Mouse (Mus musculus) CH12.LX (cell line): ENCODE measurements around the gene 1810062G17Rik. TPM values are rescaled to one million over a fixed set of nuclear protein-coding genes. Genes with fewer than 3 reads are reported as not detected.

Source experiments
- DNase-seq: peaks from one replicate; pipeline ENCODE4 v3.0.0-alpha.2; 2013; ENCODE audit errors: extremely low read depth
- H3K27ac ChIP-seq: 2 replicates; pipeline ENCODE4 v1.5.1; 2012; ENCODE audit warnings: low read depth, mild to moderate bottlenecking, control low read depth, moderate library complexity; ENCODE audit not compliant: insufficient read depth
- H3K27me3 ChIP-seq: replicated peaks from 2 replicates; pipeline ENCODE3; 2012; ENCODE audit warnings: inconsistent platforms
- H3K36me3 ChIP-seq, 2 experiments: replicated peaks in 1 of 2; 2 replicates each; pipeline versions ENCODE3 to v1.6.1; 2012; ENCODE audit warnings: inconsistent platforms in 1 of 2, low read length in 1 of 2, mild to moderate bottlenecking in 1 of 2, mixed read lengths in 1 of 2, moderate library complexity in 1 of 2; ENCODE audit not compliant: control insufficient read depth in 1 of 2, insufficient read depth in 1 of 2
- H3K4me1 ChIP-seq, 2 experiments: 2 replicates each; pipeline ENCODE4 v1.6.1; 2012; ENCODE audit warnings: inconsistent platforms in 1 of 2, moderate library complexity in 1 of 2; ENCODE audit not compliant: insufficient read depth in 2 of 2, control insufficient read depth in 1 of 2
- H3K4me2 ChIP-seq: 2 replicates; pipeline ENCODE4 v1.6.1; 2012; ENCODE audit warnings: low read depth, mild to moderate bottlenecking, control low read depth; ENCODE audit not compliant: poor library complexity, insufficient read depth, severe bottlenecking
- H3K4me3 ChIP-seq, 3 experiments: fragments of 150-350 bp in 1 of 3; sonication (generic) in 1 of 3; replicated peaks in 1 of 3; 2 replicates each; pipeline versions ENCODE3 to v1.5.1; 2011 to 2012; ENCODE audit warnings: low read depth in 2 of 3, low read length in 2 of 3, mild to moderate bottlenecking in 2 of 3, moderate library complexity in 2 of 3, control low read depth in 1 of 3, improper control_type of control experiment in 1 of 3, inconsistent platforms in 1 of 3, mixed read lengths in 1 of 3; ENCODE audit not compliant: poor library complexity in 1 of 3
- H3K79me2 ChIP-seq: replicated peaks from 2 replicates; pipeline ENCODE4 v1.6.1; 2012; ENCODE audit warnings: mild to moderate bottlenecking, moderate library complexity; ENCODE audit not compliant: control insufficient read depth, poor library complexity, insufficient read depth, severe bottlenecking; ENCODE audit errors: extremely low read depth
- H3K9ac ChIP-seq: 2 replicates; pipeline ENCODE4 v1.6.1; 2012; ENCODE audit warnings: low read depth, mild to moderate bottlenecking, control low read depth, moderate library complexity; ENCODE audit not compliant: insufficient read depth
- H3K9me3 ChIP-seq: replicated peaks from 2 replicates; pipeline ENCODE3; 2012; ENCODE audit warnings: low read length, inconsistent platforms, mixed read lengths
- CHD1 ChIP-seq: IDR thresholded peaks from 2 replicates; pipeline ENCODE4 v1.6.1; 2012; ENCODE audit warnings: low read depth, low read length, improper control_type of control experiment, inconsistent platforms
- CTCF ChIP-seq, 2 experiments: IDR thresholded peaks in 1 of 2; conservative IDR thresholded peaks in 1 of 2; 2 replicates each; pipeline ENCODE4 v1.5.1; 2011 to 2012; ENCODE audit warnings: low read depth in 2 of 2, low read length in 2 of 2, improper control_type of control experiment in 1 of 2, inconsistent platforms in 1 of 2, mild to moderate bottlenecking in 1 of 2, moderate library complexity in 1 of 2
- E2F4 ChIP-seq: IDR thresholded peaks from 2 replicates; pipeline ENCODE4 v1.6.1; 2011; ENCODE audit warnings: low read depth, low read length, improper control_type of control experiment; ENCODE audit not compliant: insufficient replicate concordance
- GABPA ChIP-seq: IDR thresholded peaks from 2 replicates; pipeline ENCODE4 v1.6.1; 2012; ENCODE audit warnings: low read depth, low read length, improper control_type of control experiment, inconsistent platforms; ENCODE audit not compliant: insufficient replicate concordance
- HCFC1 ChIP-seq: IDR thresholded peaks from 2 replicates; pipeline ENCODE4 v1.6.1; 2012; ENCODE audit warnings: low read depth, mild to moderate bottlenecking, inconsistent platforms, low read length, improper control_type of control experiment
- JUN ChIP-seq: IDR thresholded peaks from 2 replicates; pipeline ENCODE4 v1.6.1; 2011; ENCODE audit warnings: low read depth, mild to moderate bottlenecking, low read length, improper control_type of control experiment, moderate library complexity; ENCODE audit not compliant: insufficient read depth
- MAFK ChIP-seq: IDR thresholded peaks from 2 replicates; pipeline ENCODE4 v1.6.1; 2011; ENCODE audit warnings: low read length, improper control_type of control experiment; ENCODE audit not compliant: insufficient replicate concordance
- MEF2A ChIP-seq: IDR thresholded peaks from 2 replicates; pipeline ENCODE4 v1.6.1; 2014; ENCODE audit warnings: low read depth, mild to moderate bottlenecking, inconsistent platforms, low read length, improper control_type of control experiment, borderline replicate concordance
- MXI1 ChIP-seq: IDR thresholded peaks from 2 replicates; pipeline ENCODE4 v1.6.1; 2011; ENCODE audit warnings: mild to moderate bottlenecking, low read depth, low read length, improper control_type of control experiment
- NELFE ChIP-seq: IDR thresholded peaks from 2 replicates; pipeline ENCODE4 v1.6.1; 2011; ENCODE audit warnings: low read depth, low read length, improper control_type of control experiment
- NRF1 ChIP-seq: IDR thresholded peaks from 2 replicates; pipeline ENCODE4 v1.6.1; 2014; ENCODE audit warnings: low read depth, mild to moderate bottlenecking, inconsistent platforms, low read length, improper control_type of control experiment, moderate library complexity
- POLR2A ChIP-seq: IDR thresholded peaks from 2 replicates; pipeline ENCODE4 v1.6.1; 2011; ENCODE audit warnings: low read depth, mild to moderate bottlenecking, improper control_type of control experiment, low read length
- POLR2AphosphoS2 ChIP-seq: IDR thresholded peaks from 2 replicates; pipeline ENCODE4 v1.6.1; 2011; ENCODE audit warnings: low read depth, low read length, improper control_type of control experiment
- RCOR1 ChIP-seq: conservative IDR thresholded peaks from 2 replicates; pipeline ENCODE4 v1.6.1; 2012; ENCODE audit warnings: low read depth, mild to moderate bottlenecking, inconsistent platforms, low read length, improper control_type of control experiment
- SMC3 ChIP-seq: IDR thresholded peaks from 2 replicates; pipeline ENCODE4 v1.6.1; 2011; ENCODE audit warnings: low read depth, low read length, improper control_type of control experiment
- USF1 ChIP-seq: IDR thresholded peaks from 2 replicates; pipeline ENCODE4 v1.6.1; 2014; ENCODE audit warnings: low read depth, mild to moderate bottlenecking, inconsistent platforms, low read length, improper control_type of control experiment
- ZKSCAN1 ChIP-seq: IDR thresholded peaks from 2 replicates; pipeline ENCODE4 v1.6.1; 2012; ENCODE audit warnings: low read depth, inconsistent platforms, low read length, improper control_type of control experiment, borderline replicate concordance
- ZNF384 ChIP-seq: IDR thresholded peaks from 2 replicates; pipeline ENCODE4 v1.6.1; 2012; ENCODE audit warnings: low read depth, low read length, improper control_type of control experiment, inconsistent platforms
- dilution Hi-C: fragments of 300-500 bp; cut with MboI; formaldehyde crosslinking; loops from 2 replicates; pipeline ENCODE4 v1.14.3; 2020; ENCODE audit warnings: low sequenced_read_pairs; ENCODE audit not compliant: extremely low pct_unique_long_range_greater_than_20kb, extremely low pct_ligation_motif_present
- in situ Hi-C: fragments of 300-500 bp; cut with MboI; formaldehyde crosslinking; loops from 3 replicates; pipeline ENCODE4 v1.14.3; 2019; ENCODE audit warnings: low sequenced_read_pairs, low pct_ligation_motif_present, low pct_unique_long_range_greater_than_20kb, mixed read lengths
- polyA plus RNA-seq: library from polyadenylated mRNA; unstranded; fragments of >175 nt; gene quantifications from 2 replicates; pipeline ENCODE4 v1.2.1, GENCODE M21; 2012; ENCODE audit warnings: low read depth; ENCODE audit not compliant: insufficient read length
- total RNA-seq, 2 experiments: library from RNA; depleted of rRNA; stranded (reverse); fragments of 300-350 nt in 1 of 2; fragments of >200 nt in 1 of 2; gene quantifications; 2 replicates each; pipeline ENCODE4 v1.2.3; 2012 to 2014

Gene 1810062G17Rik
- total and polyA plus RNA-seq, 3 experiments = 3.1 to 3.9 (median 3.3) TPM

DNA sequence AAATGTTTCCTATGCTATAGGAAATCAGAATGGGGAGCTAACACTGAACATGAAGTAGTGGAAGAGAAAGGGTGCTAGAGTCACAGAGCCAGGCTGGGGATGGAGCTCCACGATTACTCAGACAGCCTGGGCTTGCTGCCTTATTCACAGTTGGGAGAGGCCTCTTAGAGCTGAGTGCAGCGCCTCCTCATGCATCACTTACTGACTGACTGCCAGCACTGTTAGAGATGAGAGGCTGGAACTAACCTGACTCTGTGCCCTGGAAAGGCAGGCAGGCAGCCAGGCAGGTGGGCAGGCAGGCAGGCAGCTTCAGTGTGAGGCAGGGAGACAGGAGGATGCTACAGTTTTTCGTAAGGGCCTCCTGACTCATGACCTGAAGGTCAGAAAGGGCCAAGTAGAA is 20.2 kb upstream of the 1810062G17Rik start:
- no peak overlapping the region for H3K27ac ChIP-seq
- no peaks in the 10 kb centered on the region for H3K79me2 ChIP-seq
- H3K4me3 ChIP-seq = no peak overlapping the region
- peaks cover 10 to 53% of the 10 kb centered on the region in 2 experiments for H3K36me3 ChIP-seq
- dilution Hi-C loops (no loop called here), in situ Hi-C loops (no loop called here)
- H3K4me2 ChIP-seq = no peak overlapping the region
- DNase-seq = no peak
- H3K9ac ChIP-seq = no peak overlapping the region
- H3K9me3 ChIP-seq = no peaks in the 10 kb centered on the region
- H3K27me3 ChIP-seq = no peaks in the 10 kb centered on the region
- 0 out of 4 replicates have a peak, but pooled peaks cover 0 to 4% of the 10 kb centered on the region in 2 experiments for H3K4me1 ChIP-seq
- TF ChIP-seq JUN (no peak), RCOR1 (no peak), POLR2AphosphoS2 (no peak), USF1 (no peak), MEF2A (no peak), ZKSCAN1 (no peak), ZNF384 (no peak), NRF1 (no peak), SMC3 (no peak), CTCF (conservative IDR thresholded peaks at IDR 0.05 in 1 of 2, IDR thresholded peaks at IDR 0.05 in 1 of 2; ENCODE audit: low read depth in 2 of 2, low read length in 2 of 2) (no peak), MXI1 (no peak)

DNA sequence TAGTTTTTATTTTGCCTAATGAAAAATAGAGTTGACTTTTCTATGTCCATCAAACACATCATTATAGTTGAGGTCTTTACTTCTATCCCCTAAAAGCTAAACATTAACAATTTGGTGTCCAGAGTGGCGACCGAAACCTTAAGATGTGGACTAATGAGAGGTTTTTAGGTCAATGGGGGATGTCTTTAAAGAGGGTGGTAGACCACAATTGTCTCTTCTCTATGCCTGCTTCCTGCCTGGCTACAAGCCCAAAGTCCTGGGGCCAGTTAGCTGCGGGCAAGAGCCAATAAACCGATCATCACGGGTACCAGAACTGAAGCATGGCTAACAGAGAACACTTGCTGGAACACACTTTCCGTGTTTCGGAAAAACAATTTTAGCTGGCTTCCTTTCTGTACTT is 15.0 kb upstream of the 1810062G17Rik start:
- Histone ChIP-seq H3K27me3 (no peaks in the 10 kb centered on the region), H3K36me3 (peaks cover 6 to 26% of the 10 kb centered on the region in 2 experiments), H3K79me2 (no peaks in the 10 kb centered on the region), H3K4me3 (no peak overlapping the region), H3K4me2 (no peak overlapping the region), H3K4me1 (peaks cover 0 to 27% of the 10 kb centered on the region in 2 experiments; a peak in 2 of 4 replicates), H3K9ac (no peak overlapping the region), H3K27ac (no peak overlapping the region), H3K9me3 (no peaks in the 10 kb centered on the region)
- dilution Hi-C loops (no loop called here), in situ Hi-C loops (no loop called here)
- no peak for TF ChIP-seq MAFK
- no peak for TF ChIP-seq POLR2A
- no peak for TF ChIP-seq HCFC1
- TF ChIP-seq E2F4 = no peak
- no peak for TF ChIP-seq POLR2AphosphoS2
- TF ChIP-seq GABPA = no peak
- TF ChIP-seq CHD1 = no peak
- TF ChIP-seq NELFE = no peak
- no peak for TF ChIP-seq NRF1
- no peak for DNase-seq
